Mouse (Mus musculus): ENCODE results near the gene Mkln1.

The Mkln1 gene

DNA sequence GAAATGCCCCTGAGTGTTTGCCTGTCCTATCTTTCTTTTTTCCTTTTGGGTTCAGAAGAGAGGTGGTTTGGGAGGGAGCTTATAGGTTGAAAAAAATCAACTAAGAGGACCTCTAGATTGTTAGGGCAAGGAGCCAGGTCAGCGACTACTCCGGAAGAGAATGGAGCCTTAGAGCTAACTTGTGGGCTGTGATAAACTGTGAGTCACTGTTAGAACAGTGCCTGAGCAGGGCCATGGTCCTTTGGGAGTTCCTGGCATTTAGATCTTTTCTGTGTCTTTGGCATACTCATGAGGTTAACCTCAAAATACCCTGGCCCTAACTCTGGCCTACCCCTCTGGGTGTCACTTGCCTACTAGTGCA, 119.8 kb downstream of the Mkln1 start:
- no peak for DNase-seq (ENCODE audit: low spot score)

DNA sequence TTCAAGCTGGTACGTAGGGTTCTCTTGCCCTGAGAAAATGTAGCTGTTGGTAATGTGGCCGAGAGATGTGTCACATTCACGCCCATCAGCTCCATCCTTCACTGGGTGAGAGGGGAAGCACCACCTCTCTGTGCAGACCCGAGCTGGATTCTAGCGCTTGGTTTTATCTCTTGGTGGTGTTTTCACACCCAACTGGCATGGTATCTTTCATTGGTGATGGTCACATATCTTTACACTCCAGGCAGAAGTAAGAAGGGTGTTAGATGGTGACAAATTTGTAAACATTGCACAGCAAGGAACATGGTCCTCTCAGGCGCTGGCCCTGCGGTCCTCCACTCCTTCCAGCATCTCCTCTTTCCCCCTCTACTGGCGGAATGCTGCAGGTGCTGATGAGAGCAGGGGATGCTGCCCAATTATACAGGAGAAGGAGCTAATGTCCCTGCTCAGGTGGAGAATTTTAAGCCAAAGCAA, 120.5 kb downstream of the Mkln1 start:
- peak; percentile 54 for DNase-seq (ENCODE audit: low spot score)

DNA sequence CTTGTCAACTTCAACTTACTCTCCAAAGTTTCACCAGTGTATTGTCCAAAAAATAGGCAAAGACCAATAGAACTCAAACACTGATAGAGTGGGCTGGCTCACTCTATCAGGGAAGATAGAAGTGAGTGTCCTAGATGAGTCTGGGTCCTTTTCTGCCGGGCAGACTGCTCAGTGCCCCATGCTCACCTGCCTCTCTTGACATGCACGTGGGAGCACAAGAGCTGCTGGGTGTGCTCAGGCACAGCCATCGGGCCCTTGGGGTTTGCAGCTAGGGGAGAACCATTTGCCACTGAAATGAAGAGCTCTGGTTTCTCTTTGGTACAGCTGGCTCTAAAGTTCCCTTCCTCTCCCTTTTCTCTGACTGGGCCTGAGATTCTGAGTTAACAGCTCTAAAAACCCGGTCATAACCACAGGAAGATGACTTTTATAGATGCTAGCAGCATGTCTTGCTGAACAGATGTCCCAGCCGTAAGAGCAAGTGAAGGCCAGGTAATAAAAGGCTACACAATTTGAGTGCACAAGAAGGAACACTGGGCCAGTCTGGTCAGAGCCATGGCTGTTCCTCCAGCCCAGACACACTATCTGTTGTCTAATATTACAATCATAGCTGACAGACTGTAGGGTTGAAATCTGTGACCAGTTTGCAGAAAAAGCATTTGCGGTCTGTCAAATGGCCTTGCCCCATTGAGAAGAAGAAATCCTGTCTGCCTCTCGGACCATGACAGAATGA, 122.1 kb downstream of the Mkln1 start:
- DNase-seq (ENCODE audit: low spot score), result no peak

DNA sequence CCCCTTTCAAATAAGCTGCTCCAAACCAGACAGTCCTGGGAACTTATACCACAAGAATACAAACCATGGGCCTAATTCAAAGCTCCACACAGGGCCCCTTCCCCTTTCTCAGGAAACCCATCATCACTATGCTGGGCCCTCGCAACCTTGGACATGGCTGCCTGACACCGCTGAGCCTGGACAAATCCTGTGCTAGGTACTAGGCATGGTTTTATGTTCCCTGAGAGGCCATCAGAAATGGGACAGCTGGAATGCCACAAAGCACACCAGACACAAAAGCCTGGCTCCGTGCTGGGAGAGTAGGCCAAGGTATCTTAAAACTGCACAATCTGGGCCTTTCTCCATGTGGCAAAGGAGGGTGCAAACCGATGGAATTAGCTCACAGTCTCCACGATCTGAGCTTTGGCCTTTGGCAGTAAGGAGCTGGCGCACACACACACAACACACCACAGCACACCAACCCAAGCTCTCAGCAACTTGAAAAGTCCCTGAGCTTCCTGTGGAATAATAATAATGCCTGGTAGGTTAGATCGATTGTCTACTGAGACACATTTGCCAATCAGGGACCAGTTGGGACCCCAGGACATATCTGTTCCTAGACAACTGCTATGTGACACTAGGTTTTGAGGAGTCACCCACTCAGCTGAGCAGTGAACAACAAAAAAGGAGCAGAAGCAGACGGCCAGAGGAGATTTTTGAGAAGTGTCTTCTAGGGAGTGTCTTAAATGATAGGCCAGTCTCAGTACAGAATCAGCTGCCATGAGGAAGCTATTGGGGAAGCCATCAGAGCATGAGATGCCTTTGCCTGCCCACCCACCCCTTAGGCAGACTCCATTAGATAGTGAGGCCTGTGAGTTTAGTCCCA, 123.2 kb downstream of the Mkln1 start:
- DNase-seq (ENCODE audit: low spot score), result no peak

DNA sequence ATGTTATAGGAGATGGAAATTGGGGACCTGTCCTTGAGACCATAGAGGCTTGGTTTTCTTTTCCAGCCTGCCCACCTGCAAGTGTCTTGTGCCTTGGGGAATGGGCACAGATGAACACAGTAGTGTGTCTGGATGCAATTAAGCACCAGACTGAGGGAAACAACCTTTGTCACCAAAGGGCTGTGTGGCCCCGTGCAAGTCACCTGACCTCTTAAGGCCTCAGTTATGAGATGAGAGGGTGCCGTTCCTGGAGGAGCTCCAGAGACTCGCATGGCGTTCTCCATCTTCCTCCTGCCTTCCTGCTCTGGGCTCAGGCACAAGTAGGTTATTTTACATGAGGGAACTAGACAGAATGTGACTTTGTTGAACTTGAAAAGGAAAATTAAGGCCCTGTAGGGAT, 123.9 kb downstream of the Mkln1 start:
- no peak for DNase-seq (ENCODE audit: low spot score)

DNA sequence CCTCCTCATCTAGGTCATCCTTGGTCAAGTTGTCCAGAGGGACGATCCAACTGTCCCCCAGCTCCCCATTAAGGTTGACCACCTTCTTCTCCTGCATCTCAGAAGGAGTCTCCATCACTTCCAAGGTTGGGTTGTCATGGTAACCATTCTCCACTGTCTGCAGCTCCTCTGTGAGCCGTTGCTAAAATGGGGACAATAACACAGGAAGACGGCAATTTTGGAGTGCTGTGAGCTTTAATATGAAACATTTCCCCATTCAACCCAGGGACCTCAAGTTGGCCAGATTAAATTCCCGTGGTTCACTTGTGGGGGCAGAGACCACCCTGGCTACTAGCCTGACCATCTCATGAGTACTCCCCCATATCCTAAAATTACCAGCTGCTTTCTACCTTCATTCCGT, 124.5 kb downstream of the Mkln1 start:
- DNase-seq (ENCODE audit: low spot score), result no peak

DNA sequence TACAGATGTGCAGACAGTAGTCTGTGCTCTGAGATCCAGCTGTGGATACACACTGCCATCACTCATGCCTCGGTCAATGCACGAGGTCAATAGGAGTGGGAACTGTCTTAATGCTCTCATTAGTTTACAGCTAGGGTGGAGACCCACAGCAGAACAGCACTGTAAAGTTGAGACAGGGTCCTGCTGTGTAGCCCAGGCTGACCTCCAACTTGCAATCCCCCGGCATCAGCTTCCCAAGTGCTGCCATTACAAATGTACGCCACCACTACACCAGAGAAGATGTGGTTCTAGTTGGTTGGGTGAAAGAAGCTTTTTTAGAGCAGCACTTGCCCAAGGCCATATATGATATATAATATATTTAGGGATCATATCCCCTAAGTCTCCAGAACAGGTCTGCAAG, 125.1 kb downstream of the Mkln1 start:
- DNase-seq (ENCODE audit: low spot score), result no peak

DNA sequence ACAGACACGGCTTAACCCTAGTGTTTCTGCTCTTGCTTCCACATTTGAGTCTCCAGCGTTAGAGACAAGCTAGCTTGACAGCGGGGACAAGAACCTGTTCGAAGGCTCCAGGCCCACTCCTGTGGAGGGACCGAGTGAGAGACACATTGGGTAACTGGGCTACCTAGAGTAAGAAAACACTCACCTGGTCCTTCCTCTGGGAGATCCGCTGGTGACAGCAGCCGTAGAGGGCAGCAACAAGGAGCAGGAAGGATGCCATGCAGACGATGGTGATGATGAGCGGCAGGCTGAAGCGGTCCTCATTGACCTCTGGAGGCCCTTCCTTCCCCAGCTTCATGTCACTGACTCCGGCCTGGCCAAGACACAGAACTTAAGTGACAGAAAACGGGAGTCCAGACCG, 125.6 kb downstream of the Mkln1 start:
- no peak for DNase-seq (ENCODE audit: low spot score)

DNA sequence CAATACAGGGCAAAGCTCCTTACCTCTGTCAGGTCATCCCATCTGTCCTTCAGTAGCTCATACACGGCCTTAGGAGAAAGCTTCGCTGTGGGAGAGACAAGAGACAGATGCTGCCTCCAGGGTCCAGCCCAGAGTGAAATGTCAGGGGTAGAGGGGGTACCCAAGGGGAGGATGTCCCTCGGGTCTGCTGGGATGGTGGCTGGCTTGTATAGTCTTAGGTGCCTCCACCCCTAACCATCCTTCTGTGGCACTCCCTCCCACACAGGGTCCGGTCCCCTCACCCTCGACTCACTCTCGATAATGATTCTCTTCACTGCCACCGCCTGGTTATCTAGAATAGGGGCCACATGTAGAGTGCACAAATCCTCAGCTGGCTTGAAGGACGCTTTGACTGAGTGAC, 126.1 kb downstream of the Mkln1 start:
- DNase-seq (ENCODE audit: low spot score), result no peak

DNA sequence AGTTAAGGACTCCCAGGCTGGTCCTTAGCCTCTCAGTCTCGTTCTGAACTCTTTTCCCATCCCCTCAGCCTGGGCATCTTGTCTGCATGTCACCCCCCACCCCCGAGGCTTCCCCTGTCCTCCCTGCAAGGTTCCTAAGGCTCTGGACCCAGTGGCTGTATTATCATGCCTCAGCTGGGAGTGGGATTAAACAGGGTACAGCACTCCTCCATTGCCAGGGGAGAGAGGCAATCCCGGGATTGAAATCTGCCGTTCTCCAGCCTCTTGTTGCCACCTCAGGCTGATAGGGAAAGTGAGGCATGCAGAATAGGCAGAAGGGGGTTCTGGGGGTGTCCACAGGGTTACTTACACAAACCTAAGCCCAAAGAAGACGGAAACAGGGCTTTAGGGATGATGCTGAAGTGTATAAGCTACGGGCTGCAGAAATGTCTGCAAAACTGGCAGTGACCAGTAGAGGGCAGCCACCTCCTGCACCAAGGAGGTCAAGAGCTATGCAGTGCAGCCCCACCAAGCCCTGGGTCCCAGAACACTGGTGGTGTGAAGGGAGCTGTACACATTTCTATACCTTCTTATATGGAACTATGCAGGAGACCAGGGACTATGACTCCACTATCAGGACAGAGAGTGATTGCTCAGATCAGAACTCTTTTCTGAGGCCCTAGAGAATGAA, 126.8 kb downstream of the Mkln1 start:
- DNase-seq (ENCODE audit: low spot score), result peak; percentile 87

DNA sequence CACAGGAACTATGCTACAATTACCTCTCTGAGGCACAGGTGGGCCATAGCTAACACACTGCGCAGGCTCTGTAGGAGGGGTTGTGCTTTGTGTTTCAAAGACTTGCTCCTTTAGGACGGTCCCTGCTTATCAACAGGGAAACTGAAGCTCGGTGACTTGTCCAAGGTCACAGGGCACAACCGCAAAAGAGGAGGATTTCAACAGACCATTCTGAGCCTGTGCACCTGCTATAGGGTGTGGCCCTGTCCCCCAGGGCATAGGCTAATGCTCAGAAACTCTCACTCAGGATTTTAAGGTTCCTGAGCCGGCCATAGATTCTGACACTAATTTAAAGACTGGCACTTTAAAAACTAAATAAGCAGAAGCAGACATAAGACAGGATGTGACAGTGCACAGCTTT, 128.4 kb downstream of the Mkln1 start:
- no peak for DNase-seq (ENCODE audit: low spot score)

DNA sequence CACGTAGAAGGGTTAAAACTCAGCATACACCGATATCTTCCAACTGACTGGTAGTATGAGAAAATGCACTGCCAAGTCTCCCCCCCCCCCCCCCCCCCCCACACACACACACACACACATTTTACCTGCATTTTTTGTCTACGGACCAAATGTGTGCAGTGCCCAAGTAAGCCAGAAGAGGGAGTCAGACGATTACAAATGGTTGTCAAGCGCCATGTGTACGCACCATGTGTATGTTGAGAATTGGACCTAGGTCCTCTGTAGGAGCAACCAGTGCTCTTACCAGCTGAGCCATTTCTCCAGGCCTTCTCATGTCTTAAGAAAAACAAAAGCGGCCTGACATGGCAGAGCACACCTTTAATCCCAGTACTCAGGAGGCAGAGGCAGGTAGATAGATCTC, 129.4 kb downstream of the Mkln1 start:
- peak; percentile 68 for DNase-seq (ENCODE audit: low spot score)

DNA sequence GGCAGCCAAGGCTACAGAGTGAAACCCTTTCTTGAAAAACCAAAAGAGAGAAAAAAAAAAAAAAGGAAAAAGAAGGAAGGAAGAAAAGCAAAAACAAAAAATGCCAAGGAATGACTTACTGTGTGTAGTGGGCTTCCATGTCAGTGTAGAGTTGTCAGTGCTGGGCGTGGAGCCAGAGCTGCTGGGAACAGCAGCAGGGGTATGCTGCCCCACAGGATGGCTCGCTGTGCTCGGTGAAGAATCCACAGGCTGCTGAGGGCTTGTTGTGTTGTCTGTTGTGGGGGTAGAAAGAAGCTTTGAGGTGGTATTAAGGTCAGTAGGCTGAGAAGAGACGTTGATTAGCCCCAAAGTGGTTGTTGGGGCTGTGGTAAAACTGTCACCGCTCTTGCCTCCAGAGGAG, 129.8 kb downstream of the Mkln1 start:
- no peak for DNase-seq (ENCODE audit: low spot score)

DNA sequence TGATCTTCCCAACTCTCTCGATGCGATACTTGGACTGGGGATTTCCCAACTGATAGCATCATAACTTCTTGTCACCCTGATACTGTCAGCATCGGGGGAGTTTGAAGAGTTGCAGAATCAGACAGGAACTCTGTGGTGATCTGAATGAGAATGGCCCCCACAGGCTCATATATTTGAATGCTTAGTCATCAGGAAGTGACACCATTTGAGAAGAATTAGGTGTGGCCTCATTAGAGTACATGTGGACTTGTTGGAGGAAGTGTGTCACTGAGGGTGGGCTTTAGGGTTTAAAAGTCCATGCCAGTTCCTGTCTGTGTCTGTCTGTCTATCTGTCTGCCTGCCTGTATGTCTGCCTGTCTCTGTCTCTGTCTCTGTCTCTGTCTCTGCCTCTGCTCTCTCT, 133.3 kb downstream of the Mkln1 start:
- no peak for DNase-seq (ENCODE audit: low spot score)

DNA sequence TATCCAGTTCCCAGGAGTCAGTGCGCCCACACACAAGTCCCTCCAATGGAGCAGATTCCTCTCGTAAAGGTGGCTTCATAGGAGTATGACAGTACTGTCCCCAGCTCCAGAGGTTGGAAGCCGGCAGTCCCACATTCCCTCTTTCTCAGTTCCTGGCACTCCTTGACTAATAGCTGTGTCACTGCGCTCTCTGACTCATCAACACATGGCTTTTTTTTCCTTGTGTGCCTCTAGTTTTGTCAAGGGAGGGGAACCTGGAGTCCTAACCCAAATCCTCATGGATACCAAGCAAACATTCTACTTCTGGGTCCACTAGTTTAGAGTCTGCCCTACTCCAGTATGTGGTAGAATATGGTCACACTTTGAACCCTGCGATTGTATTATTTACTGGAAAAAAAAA, 136.2 kb downstream of the Mkln1 start:
- no peak for DNase-seq (ENCODE audit: low spot score)

DNA sequence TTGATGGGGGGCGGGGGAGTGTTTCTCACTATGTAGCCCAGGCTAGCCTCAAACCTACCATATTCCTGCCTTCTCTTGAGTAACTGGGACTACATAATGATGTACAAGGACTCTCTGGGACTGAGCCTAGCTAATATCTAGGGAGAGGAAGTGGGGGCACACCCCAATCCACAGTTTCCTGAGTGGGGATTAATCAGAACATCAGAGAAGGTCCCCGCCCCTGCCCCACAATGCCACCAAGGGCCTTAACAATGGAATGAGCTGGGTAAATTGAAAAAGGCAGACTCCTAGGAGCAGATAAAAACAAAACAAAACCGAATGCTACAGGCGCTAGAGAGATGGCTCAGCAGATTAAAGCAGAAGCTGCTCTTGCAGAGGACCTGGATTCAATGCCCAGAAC, 138.7 kb downstream of the Mkln1 start:
- DNase-seq (ENCODE audit: low spot score), result no peak

DNA sequence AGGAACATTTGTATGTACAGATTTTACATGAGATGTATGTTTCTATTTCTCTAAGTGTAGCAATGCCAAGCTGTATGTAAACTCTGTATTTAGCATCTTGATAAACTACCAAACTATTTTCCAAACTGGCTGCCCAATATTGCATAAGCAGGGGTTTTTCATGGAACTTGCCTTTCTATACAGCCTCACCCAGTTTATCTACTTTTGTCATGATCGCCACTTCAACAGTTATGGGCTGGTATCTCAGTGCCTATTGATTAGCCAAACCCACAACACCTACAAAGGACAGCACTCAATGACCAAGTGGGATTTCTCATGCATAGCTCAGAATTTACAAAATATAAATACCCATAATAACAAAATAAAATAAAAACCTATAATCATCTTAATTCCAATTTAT, 139.6 kb downstream of the Mkln1 start:
- no peak for DNase-seq (ENCODE audit: low spot score)

DNA sequence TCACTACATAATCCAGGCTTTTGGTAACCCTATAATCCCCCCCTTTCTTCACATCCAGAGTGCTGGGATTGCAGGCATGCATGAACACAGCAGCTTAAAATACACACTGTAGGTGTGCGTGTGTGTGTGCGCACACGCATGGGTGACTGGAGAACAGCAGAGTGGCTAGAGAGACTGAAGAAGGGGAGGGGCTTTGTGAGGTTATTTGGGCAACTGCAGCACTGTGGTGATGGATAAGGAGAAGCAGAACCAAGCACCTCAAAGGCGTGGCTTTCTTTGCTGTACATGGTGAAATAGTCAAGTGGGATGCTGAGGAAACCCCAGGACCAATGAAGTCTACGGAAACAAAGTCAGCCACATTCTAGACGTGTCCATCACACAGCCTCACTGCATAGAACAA, 141.5 kb downstream of the Mkln1 start:
- no peak for DNase-seq (ENCODE audit: low spot score)

DNA sequence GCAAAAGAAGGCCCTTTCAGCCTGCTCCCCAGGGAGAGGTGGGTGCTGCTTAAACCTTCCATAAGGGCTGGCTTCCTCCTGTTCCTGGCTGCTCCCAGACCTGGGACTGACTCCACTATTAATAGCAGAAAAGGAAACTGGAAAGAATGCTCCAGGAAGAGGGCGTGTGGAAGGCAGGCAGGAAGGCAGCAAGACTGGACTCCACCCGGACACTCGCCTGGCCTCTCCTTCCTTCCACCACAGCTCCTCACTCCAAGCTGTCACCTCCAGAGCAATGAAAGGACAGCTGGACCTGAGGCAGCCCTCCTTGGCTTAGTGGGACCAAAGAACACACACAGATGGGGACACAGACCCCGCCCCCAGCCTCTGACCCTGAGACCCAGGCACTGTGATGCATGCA, 145.8 kb downstream of the Mkln1 start:
- no peak for DNase-seq (ENCODE audit: low spot score)

DNA sequence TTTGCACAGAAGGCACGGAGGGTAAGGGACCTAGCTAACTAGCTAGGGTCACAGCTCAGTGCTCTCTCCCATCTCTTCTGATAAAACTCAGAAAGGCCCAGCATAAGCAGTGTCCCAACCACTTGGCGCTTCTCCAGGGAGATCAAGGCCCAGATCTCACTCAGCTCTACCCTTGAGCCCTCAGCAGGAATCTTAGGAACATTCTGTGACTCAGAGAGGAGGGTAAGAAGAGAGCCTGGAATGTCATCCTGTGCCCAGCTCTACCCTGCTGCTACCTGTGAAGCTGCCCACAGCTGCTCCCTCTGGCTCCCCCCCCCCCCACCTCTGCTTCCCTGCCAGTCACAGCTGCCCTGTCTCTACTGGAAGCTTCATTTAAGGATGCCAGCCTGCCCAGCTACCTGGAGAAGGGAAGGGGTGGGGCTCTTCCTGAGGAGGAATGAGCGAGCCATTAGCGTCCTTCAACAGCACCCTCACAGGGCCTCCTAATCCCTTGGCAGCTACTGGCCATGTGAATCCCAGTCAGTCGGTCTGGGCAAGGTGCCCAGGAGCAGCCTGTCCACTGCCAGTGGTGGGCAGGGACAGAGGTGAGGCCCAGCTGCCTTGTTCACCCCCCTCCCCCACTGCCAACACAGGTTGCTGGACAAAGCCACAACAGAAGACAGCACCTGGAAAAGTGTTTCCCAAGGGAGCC, 151.0 kb downstream of the Mkln1 start:
- DNase-seq (ENCODE audit: low spot score), result no peak

DNA sequence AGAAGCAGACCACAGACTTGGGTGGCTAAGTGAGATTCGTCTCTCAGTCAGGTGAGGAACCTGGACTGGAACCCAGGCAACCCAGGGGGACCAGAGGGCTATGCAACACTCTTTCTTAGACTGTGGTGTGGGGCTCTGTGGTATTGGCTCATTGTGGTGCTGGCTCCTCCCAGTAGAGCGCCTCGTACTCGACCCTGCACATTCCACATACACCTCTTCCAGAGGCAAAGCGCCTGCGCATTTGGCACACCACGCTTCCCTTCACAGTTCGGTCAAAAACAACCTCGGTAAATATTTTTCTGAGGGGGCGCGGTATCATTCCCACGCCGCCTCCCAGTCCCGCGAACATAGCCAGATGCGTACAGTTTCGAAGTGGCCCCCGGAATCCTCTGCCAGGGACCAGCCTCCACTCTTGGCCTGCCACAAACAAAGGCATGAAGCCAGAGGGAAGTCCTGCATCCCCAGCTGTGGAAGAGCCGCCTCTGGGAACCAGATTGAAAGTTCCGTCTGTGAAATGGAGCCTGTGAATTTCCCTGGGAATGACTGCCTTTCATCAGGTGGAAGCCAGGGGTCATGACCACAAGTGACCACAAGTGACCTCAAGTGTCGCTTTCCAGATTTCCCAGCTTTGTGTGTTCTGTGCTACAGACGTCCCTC, 152.5 kb downstream of the Mkln1 start:
- no peak for DNase-seq (ENCODE audit: low spot score)

All from retina, embryonic 14.5 days (tissue).